Mouse (Mus musculus): ENCODE measurements around the gene Retreg1. TPM values are rescaled to one million over a fixed set of nuclear protein-coding genes. Genes with fewer than 3 reads are reported as not detected.

Retreg1 gene
- polyA plus RNA-seq, 1 experiment from 2014 or later = 5.6 TPM

DNA sequence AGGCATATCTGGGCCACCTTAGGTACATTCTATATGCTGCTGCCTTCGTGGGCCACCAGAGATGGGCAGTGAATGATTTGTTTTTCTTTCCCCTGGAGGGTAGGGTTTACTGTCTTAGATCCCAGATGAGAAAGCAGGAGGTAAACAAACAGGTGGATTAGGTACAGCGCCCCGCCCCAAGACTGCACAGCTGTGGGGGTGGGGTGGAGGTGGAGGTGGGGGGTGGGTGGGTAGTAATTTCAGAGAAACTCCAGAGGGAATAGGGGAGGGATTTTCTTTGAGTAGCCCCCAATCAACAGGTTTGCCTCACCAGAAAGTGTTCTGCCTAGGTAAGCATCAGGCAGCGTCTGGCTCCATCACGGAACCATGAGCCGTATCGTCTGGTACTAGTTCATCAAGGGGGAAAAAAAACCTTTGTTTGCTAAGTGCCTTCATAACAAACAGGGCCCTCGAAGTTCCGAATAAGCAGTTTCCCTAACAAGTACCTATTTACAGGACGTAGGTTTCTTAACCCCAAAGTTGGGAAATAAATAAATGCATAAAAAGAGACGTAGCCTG is 1.1 kb downstream of the Retreg1 start:
- DNase-seq (ENCODE audit: low spot score) (no peak), ATAC-seq (ENCODE audit: insufficient read depth, low FRiP score, low TSS enrichment) (no peak)
- Histone ChIP-seq H3K4me2 (ENCODE audit: low read depth) (peak overlapping the region; percentile 94), H3K36me3 (ENCODE audit: control insufficient read depth, insufficient read depth, low read length) (no peaks in the 10 kb centered on the region), H3K27ac (ENCODE audit: low read depth, low read length) (no peak overlapping the region), H3K9ac (ENCODE audit: low read length) (no peak overlapping the region), H3K4me1 (ENCODE audit: control insufficient read depth, insufficient read depth, low read length) (no peaks in the 10 kb centered on the region; the same call in 1 of the 2 replicates), H3K4me3 (ENCODE audit: low read depth, low read length) (peak overlapping the region; percentile 74; the same call in 1 of the 2 replicates), H3K27me3 (ENCODE audit: control insufficient read depth, insufficient read depth, low read length) (peaks cover 12% of the 10 kb centered on the region; the same call in 1 of the 2 replicates), H3K9me3 (ENCODE audit: control insufficient read depth, low read length) (no peaks in the 10 kb centered on the region)
- WGBS = 15% methylated on average over 11 of the region's 11 CpGs

DNA sequence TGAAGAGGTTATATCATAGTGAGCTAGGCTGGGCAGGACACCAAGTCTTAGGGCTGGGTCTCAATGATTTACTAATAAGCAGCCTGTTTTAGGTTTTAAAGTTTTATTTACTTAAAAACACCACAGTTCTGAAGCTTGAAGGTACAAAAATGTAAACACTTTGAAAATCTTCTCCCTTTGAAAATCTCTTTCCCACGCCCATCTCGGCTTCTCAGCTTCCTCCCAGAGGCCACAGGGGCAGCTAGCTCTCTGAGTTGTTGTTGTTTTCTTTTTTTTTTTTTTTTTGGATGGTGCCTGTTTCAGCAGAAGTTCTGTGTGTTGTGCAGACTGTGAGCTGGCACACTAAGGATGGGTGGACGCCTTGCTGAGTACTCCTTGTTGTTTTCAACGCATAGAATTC is 1.8 kb downstream of the Retreg1 start:
- peaks cover 12% of the 10 kb centered on the region; the same call in 1 of the 2 replicates for H3K27me3 ChIP-seq (ENCODE audit: control insufficient read depth, insufficient read depth, low read length)
- no peak for DNase-seq (ENCODE audit: low spot score)
- no peak for ATAC-seq (ENCODE audit: insufficient read depth, low FRiP score, low TSS enrichment)
- no peaks in the 10 kb centered on the region for H3K9me3 ChIP-seq (ENCODE audit: control insufficient read depth, low read length)
- H3K4me1 ChIP-seq (ENCODE audit: control insufficient read depth, insufficient read depth, low read length) = no peaks in the 10 kb centered on the region; the same call in 1 of the 2 replicates
- H3K4me2 ChIP-seq (ENCODE audit: low read depth) = no peak overlapping the region
- H3K27ac ChIP-seq (ENCODE audit: low read depth, low read length) = no peak overlapping the region
- H3K36me3 ChIP-seq (ENCODE audit: control insufficient read depth, insufficient read depth, low read length) = no peaks in the 10 kb centered on the region
- no peak overlapping the region for H3K9ac ChIP-seq (ENCODE audit: low read length)
- H3K4me3 ChIP-seq (ENCODE audit: low read depth, low read length) = no peak overlapping the region
- 57% methylated on average over 4 of the region's 4 CpGs for WGBS

DNA sequence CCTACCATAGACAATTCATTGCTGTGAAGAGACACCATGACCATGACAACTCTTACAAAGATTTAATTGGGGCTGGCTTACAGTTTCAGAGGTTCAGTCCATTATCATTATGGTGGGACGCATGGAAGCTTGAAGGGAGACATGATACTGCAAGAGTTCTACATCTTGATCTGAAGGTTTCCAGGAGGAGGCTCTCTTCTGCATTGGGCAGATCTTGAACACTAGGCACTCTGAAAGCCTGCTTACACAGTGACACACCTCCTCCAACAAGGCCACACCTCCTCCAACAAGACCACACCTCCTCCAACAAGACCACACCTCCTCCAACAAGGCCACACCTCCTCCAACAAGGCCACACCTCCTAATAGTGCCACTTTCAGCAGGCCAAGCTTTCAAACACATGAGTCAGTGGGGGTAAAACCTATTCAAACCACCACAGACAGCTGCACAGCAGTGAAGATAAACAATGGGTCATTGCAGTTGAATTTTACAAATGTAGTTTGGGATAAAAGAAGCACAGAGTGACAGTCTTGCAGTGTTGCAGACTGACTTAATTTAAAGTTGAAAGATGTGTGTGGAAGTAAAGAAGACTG is 4.7 kb downstream of the Retreg1 start:
- H3K9me3 ChIP-seq (ENCODE audit: control insufficient read depth, low read length) = no peaks in the 10 kb centered on the region
- H3K27me3 ChIP-seq (ENCODE audit: control insufficient read depth, insufficient read depth, low read length) = peaks cover 4% of the 10 kb centered on the region; the same call in 1 of the 2 replicates
- DNase-seq (ENCODE audit: low spot score) (no peak), ATAC-seq (ENCODE audit: insufficient read depth, low FRiP score, low TSS enrichment) (no peak)
- WGBS = 90% methylated on average over 1 of the region's 1 CpGs
- H3K9ac ChIP-seq (ENCODE audit: low read length) = no peak overlapping the region
- no peaks in the 10 kb centered on the region for H3K36me3 ChIP-seq (ENCODE audit: control insufficient read depth, insufficient read depth, low read length)
- H3K4me2 ChIP-seq (ENCODE audit: low read depth) = no peak overlapping the region
- no peaks in the 10 kb centered on the region; the same call in 1 of the 2 replicates for H3K4me1 ChIP-seq (ENCODE audit: control insufficient read depth, insufficient read depth, low read length)
- H3K4me3 ChIP-seq (ENCODE audit: low read depth, low read length) = no peak overlapping the region
- no peak overlapping the region for H3K27ac ChIP-seq (ENCODE audit: low read depth, low read length)

DNA sequence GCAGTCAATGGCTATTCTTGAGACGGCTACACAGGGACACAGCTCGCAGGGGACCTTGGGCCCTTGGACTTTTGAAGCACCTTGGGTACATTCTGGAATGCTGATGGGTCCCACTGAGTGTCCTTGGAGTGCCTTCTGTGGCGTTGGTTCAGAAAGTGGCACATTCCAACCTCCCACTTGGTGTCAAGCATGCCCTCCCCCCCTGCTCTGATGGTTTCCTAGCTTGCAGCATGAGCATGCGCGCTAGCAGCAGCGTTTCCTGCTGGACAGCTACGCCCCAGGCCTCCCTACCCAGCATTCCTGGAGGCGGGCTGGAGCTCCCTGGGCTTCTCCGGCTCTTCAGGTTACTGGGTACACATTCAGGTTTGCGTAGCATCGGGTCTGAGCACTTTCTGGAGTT is 7.6 kb downstream of the Retreg1 start:
- Histone ChIP-seq H3K9ac (ENCODE audit: low read length) (no peak overlapping the region), H3K9me3 (ENCODE audit: control insufficient read depth, low read length) (no peaks in the 10 kb centered on the region), H3K36me3 (ENCODE audit: control insufficient read depth, insufficient read depth, low read length) (no peaks in the 10 kb centered on the region), H3K4me2 (ENCODE audit: low read depth) (no peak overlapping the region), H3K4me1 (ENCODE audit: control insufficient read depth, insufficient read depth, low read length) (no peaks in the 10 kb centered on the region), H3K4me3 (ENCODE audit: low read depth, low read length) (no peak overlapping the region), H3K27me3 (ENCODE audit: control insufficient read depth, insufficient read depth, low read length) (no peaks in the 10 kb centered on the region), H3K27ac (ENCODE audit: low read depth, low read length) (no peak overlapping the region)
- no peak for DNase-seq (ENCODE audit: low spot score)
- WGBS = 75% methylated on average over 11 of the region's 11 CpGs
- no peak for ATAC-seq (ENCODE audit: insufficient read depth, low FRiP score, low TSS enrichment)

DNA sequence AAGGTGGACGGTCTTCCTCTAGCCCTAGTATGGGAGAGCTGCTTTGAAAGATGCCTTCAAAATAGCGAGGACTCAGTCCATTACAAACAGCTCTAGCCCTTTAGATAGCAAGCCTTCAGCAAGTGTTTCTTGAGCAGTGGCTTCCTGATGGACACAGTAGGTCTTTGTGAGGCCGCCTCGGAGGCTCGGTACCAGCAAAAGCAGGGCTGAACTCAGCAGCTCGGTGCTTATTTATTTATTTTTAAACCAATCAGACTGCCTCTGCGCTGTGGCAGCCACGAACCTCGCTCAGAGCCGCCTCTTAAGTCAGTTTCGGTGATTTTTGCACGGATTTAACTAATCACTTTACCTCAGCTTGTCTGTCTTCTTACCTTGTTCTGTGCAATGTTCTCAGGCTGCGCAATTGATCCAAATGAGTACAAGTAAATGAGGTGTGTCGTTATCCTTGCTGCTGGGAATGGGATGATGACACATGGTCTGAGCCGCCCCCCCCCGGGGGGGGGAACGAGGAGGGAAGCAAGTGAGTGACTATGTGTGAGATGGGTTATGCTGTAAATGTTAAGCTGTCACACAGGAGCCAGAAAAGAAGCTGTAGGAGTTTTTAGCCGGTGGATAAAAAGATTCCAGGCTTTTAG is 11.4 kb downstream of the Retreg1 start:
- Histone ChIP-seq H3K4me1 (ENCODE audit: control insufficient read depth, insufficient read depth, low read length) (no peaks in the 10 kb centered on the region), H3K4me2 (ENCODE audit: low read depth) (no peak overlapping the region), H3K27ac (ENCODE audit: low read depth, low read length) (no peak overlapping the region), H3K27me3 (ENCODE audit: control insufficient read depth, insufficient read depth, low read length) (no peaks in the 10 kb centered on the region), H3K9me3 (ENCODE audit: control insufficient read depth, low read length) (no peaks in the 10 kb centered on the region), H3K9ac (ENCODE audit: low read length) (no peak overlapping the region), H3K36me3 (ENCODE audit: control insufficient read depth, insufficient read depth, low read length) (no peaks in the 10 kb centered on the region), H3K4me3 (ENCODE audit: low read depth, low read length) (no peak overlapping the region)
- no peak for ATAC-seq (ENCODE audit: insufficient read depth, low FRiP score, low TSS enrichment)
- WGBS = 74% methylated on average over 18 of the region's 18 CpGs
- no peak for DNase-seq (ENCODE audit: low spot score)

DNA sequence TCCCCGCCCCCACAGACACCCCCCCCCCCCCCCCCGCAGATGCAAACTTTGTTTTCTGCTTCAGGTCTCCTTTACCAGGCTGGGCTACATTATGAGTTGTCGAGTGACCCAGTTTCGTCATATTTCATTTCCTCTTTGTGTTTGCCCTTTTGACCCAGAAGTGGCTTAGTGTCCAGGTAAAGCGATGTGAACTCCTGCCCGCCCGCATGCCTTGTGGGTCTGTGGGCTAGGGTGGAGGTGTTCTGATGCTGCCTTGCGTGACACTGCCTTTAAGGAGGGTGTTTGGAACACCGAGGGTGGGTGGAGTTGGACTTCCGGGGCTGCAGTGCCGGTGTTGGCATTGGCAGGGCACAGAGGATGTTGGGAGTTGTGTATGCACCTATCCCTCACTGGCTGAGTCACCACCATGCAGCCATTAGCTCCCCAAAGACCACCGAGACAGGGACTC is 15.7 kb downstream of the Retreg1 start:
- H3K4me3 ChIP-seq (ENCODE audit: low read depth, low read length) = no peak overlapping the region
- H3K9me3 ChIP-seq (ENCODE audit: control insufficient read depth, low read length) = no peaks in the 10 kb centered on the region
- H3K36me3 ChIP-seq (ENCODE audit: control insufficient read depth, insufficient read depth, low read length) = no peaks in the 10 kb centered on the region
- ATAC-seq (ENCODE audit: insufficient read depth, low FRiP score, low TSS enrichment) (no peak), DNase-seq (ENCODE audit: low spot score) (no peak)
- no peak overlapping the region for H3K27ac ChIP-seq (ENCODE audit: low read depth, low read length)
- H3K4me2 ChIP-seq (ENCODE audit: low read depth) = no peak overlapping the region
- WGBS = 72% methylated on average over 12 of the region's 12 CpGs
- no peaks in the 10 kb centered on the region for H3K4me1 ChIP-seq (ENCODE audit: control insufficient read depth, insufficient read depth, low read length)
- no peak overlapping the region for H3K9ac ChIP-seq (ENCODE audit: low read length)
- H3K27me3 ChIP-seq (ENCODE audit: control insufficient read depth, insufficient read depth, low read length) = no peaks in the 10 kb centered on the region

DNA sequence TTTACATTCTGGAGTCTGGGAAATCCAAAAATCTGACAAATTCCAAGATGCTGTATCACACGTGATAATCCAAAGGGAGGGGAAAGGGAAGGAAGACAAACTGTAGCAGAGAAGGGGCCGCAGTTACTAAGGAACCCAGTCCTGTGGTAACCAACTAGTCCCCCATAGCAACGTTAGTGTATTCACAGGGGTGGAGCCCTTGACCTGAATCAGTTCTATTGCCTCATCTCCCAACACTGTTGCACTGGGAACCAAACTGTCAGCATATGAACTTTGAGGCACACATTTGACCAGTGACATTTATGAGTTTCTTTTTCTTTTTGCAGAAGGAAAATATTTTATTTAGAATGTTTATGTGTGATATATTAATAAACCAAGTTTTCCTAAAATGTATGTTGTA is 16.5 kb downstream of the Retreg1 start:
- Histone ChIP-seq H3K27me3 (ENCODE audit: control insufficient read depth, insufficient read depth, low read length) (no peaks in the 10 kb centered on the region), H3K4me3 (ENCODE audit: low read depth, low read length) (no peak overlapping the region), H3K4me2 (ENCODE audit: low read depth) (no peak overlapping the region), H3K27ac (ENCODE audit: low read depth, low read length) (no peak overlapping the region), H3K4me1 (ENCODE audit: control insufficient read depth, insufficient read depth, low read length) (no peaks in the 10 kb centered on the region), H3K9me3 (ENCODE audit: control insufficient read depth, low read length) (no peaks in the 10 kb centered on the region), H3K36me3 (ENCODE audit: control insufficient read depth, insufficient read depth, low read length) (no peaks in the 10 kb centered on the region), H3K9ac (ENCODE audit: low read length) (no peak overlapping the region)
- 62% methylated on average over 3 of the region's 3 CpGs for WGBS
- ATAC-seq (ENCODE audit: insufficient read depth, low FRiP score, low TSS enrichment) (no peak), DNase-seq (ENCODE audit: low spot score) (no peak)

DNA sequence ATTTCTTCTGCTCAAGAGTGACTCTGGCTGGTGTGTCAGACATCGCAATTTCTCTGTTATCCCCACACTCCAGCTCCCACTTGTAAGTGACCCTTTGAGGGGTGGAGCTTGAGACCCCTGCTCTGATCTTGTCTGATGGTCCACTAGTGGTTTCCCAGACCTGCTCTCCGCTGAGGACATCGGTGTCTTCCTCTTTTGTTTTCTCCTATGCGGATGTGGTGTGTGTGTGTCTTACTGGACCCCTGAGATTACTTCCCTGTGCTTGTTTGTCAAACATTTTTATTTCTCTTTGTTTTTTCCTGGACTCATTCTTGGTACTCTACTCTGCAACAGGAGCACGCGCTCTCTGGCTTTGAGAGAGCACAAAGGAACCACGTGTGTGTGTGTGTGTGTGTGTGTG is 18.9 kb downstream of the Retreg1 start:
- no peaks in the 10 kb centered on the region for H3K9me3 ChIP-seq (ENCODE audit: control insufficient read depth, low read length)
- no peak overlapping the region for H3K27ac ChIP-seq (ENCODE audit: low read depth, low read length)
- no peaks in the 10 kb centered on the region for H3K27me3 ChIP-seq (ENCODE audit: control insufficient read depth, insufficient read depth, low read length)
- no peak overlapping the region for H3K9ac ChIP-seq (ENCODE audit: low read length)
- H3K4me2 ChIP-seq (ENCODE audit: low read depth) = no peak overlapping the region
- H3K4me3 ChIP-seq (ENCODE audit: low read depth, low read length) = no peak overlapping the region
- H3K4me1 ChIP-seq (ENCODE audit: control insufficient read depth, insufficient read depth, low read length) = no peaks in the 10 kb centered on the region
- WGBS = 89% methylated on average over 7 of the region's 7 CpGs
- ATAC-seq (ENCODE audit: insufficient read depth, low FRiP score, low TSS enrichment) (no peak), DNase-seq (ENCODE audit: low spot score) (no peak)
- H3K36me3 ChIP-seq (ENCODE audit: control insufficient read depth, insufficient read depth, low read length) = no peaks in the 10 kb centered on the region

DNA sequence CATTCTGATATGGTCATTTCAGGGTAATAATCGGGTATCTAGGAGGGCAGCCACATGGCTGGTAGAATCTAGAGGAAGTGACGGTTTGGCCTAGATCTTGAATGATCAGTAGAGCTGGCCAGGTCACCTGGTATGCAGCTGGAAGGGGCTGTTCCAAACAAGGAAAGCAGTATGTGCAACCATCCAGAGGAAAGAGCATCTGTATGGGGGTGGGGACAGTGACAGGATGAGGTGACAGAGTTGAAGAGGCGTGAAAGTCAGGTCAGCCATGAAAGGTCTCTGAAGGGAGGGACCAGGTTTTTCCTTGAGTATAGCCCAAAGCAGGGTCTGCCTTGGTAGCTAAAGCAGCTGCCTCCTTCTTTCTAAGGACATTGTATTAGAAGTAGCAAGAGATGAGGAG is 22.6 kb downstream of the Retreg1 start:
- 88% methylated on average over 3 of the region's 3 CpGs for WGBS

More for the DNA sequence above, 22.6 kb downstream of the Retreg1 start:
- no peak overlapping the region for H3K9ac ChIP-seq (ENCODE audit: low read length)
- no peak overlapping the region for H3K27ac ChIP-seq (ENCODE audit: low read depth, low read length)
- no peaks in the 10 kb centered on the region for H3K4me1 ChIP-seq (ENCODE audit: control insufficient read depth, insufficient read depth, low read length)
- no peak for ATAC-seq (ENCODE audit: insufficient read depth, low FRiP score, low TSS enrichment)
- H3K36me3 ChIP-seq (ENCODE audit: control insufficient read depth, insufficient read depth, low read length) = no peaks in the 10 kb centered on the region
- DNase-seq (ENCODE audit: low spot score) = no peak
- no peak overlapping the region for H3K4me3 ChIP-seq (ENCODE audit: low read depth, low read length)
- no peak overlapping the region for H3K4me2 ChIP-seq (ENCODE audit: low read depth)
- H3K27me3 ChIP-seq (ENCODE audit: control insufficient read depth, insufficient read depth, low read length) = no peaks in the 10 kb centered on the region
- no peaks in the 10 kb centered on the region for H3K9me3 ChIP-seq (ENCODE audit: control insufficient read depth, low read length)
